Mouse (Mus musculus) cerebellum, adult 2 months (tissue): ENCODE results near the gene Nop16. TPM values are rescaled to one million over a fixed set of nuclear protein-coding genes. Genes with fewer than 3 reads are reported as not detected.

ENCODE experiments used
- DNase-seq, 2 experiments: peaks; one replicate each; pipeline ENCODE4 v3.0.0; 2021
- H3K27ac ChIP-seq: fragments of 200-500 bp; 2 replicates; pipeline ENCODE4 v1.5.1; 2012; ENCODE audit warnings: low read length, control low read depth, inconsistent platforms; ENCODE audit not compliant: insufficient read depth
- H3K27me3 ChIP-seq: fragments of 200-500 bp; 2 replicates; pipeline ENCODE4 v1.6.1; 2012; ENCODE audit warnings: inconsistent platforms, mild to moderate bottlenecking, low read length, moderate library complexity; ENCODE audit not compliant: control insufficient read depth, insufficient read depth
- H3K4me1 ChIP-seq: fragments of 200-500 bp; 2 replicates; pipeline ENCODE4 v1.6.1; 2011; ENCODE audit warnings: low read length; ENCODE audit not compliant: control insufficient read depth, insufficient read depth
- H3K4me3 ChIP-seq: fragments of 200-500 bp; replicated peaks from 2 replicates; pipeline ENCODE3; 2011; ENCODE audit warnings: mild to moderate bottlenecking, low read depth, low read length, control low read depth; ENCODE audit not compliant: insufficient read depth
- CTCF ChIP-seq: fragments of 200-500 bp; IDR thresholded peaks from 2 replicates; pipeline ENCODE4 v1.5.1; 2011; ENCODE audit warnings: low read depth, mild to moderate bottlenecking, control low read depth, low read length, moderate library complexity, borderline replicate concordance; ENCODE audit not compliant: insufficient read depth
- POLR2A ChIP-seq: fragments of 200-500 bp; IDR thresholded peaks from 2 replicates; pipeline ENCODE4 v1.6.1; 2011; ENCODE audit warnings: low read length, control low read depth, borderline replicate concordance; ENCODE audit not compliant: insufficient read depth
- WGBS: fragments of 180-500 bp; shearing (Covaris S2); methylation state at CpG from one replicate; pipeline ENCODE4 v1.1.7; 2018; 5-methylcytosine and 5-hydroxymethylcytosine counted together
- polyA plus RNA-seq: library from polyadenylated mRNA; depleted of rRNA; stranded (reverse); fragments of >200 nt; gene quantifications from 2 replicates; pipeline ENCODE4 v1.2.3, GENCODE M21; 2012

The Nop16 gene
- polyA plus RNA-seq, 1 experiment: 26.4 TPM

GRCm38 (mm10) chr13:54575489-54575888, 14.4 kb downstream of the Nop16 start:
- no peak for DNase-seq
- Histone ChIP-seq H3K4me1 (peaks cover 3% of the 10 kb centered on the region), H3K27me3 (no peaks in the 10 kb centered on the region), H3K4me3 (peak overlapping the region; percentile 73), H3K27ac (no peak overlapping the region)
- no peak for TF ChIP-seq CTCF
- no peak for TF ChIP-seq POLR2A
- 2% methylated on average over 19 of the region's 19 CpGs for WGBS

DNA sequence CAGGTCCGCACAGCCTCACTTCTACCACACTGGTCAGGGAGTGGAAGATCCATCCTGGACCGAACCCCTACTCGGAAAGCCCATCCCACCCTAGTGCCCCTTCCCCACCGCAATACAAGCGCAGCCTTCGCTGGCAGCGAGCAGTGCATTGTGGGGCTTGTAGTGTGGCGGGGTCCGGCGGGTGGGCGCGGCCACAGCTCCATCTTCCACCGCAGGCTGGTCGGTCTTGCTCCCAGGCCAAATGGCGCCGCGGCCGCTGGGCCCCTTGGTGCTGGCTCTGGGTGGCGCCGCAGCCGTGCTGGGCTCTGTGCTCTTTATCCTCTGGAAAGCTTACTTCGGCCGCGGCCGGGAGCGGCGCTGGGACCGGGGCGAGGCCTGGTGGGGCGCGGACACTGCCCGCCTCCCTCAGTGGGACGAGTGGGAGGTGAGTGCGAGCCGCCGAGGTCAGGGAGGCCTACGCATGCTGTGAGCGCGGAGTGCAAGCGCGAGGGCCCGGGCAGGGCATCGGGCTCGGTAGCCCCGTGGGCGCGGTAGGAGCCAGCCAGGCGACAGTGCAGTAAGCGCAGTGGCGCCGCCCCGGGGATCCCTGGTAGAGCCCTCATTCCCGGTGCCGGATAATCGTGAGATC, 14.9 kb downstream of the Nop16 start, which contains the start of gene Arl10:
Gene Arl10, plus strand, starts transcription at position 162 of the 628 bp plus-strand sequence.
- H3K4me1 ChIP-seq: peaks cover 3% of the 10 kb centered on the region
- WGBS: under 1% methylated on average over 55 of the region's 55 CpGs
- H3K27ac ChIP-seq: no peak within 1 kb of the TSS; the same call in 1 of the 2 replicates
- H3K4me3 ChIP-seq: peak within 1 kb of the TSS; percentile 73
- no peaks in the 10 kb centered on the region for H3K27me3 ChIP-seq
- TF ChIP-seq POLR2A: peak; percentile 46; the same call in 1 of the 2 replicates
- TF ChIP-seq CTCF: no peak
- peak; percentile 74 to 78 for DNase-seq

DNA sequence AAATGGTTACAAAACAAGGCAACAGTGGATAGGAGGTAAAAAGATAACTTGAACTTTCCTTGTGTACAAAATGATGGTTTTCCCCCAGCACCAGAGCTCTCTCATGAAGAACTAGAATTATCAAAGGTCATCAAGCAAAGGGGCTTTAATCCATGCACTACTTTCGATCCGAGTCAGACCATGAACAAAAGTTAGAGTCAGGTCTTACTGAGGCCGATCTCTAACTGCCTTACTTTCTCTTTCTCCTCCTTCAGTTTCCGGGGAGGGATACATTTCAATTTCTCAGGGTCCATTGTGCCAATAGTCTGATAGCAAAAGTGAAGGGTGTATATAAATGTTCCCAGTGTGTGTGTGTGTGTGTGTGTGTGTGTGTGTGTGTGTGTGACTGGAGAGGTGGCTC, 17.3 kb downstream of the Nop16 start:
- Histone ChIP-seq H3K27me3 (no peaks in the 10 kb centered on the region), H3K4me3 (no peak overlapping the region), H3K27ac (no peak overlapping the region), H3K4me1 (no peaks in the 10 kb centered on the region; the same call in 1 of the 2 replicates)
- DNase-seq: no peak
- 87% methylated on average over 4 of the region's 4 CpGs for WGBS
- TF ChIP-seq CTCF (no peak), POLR2A (no peak)

- no peak for DNase-seq
- Histone ChIP-seq H3K27me3 (no peaks in the 10 kb centered on the region), H3K4me1 (no peaks in the 10 kb centered on the region; the same call in 1 of the 2 replicates), H3K4me3 (no peak overlapping the region), H3K27ac (no peak overlapping the region)
- TF ChIP-seq POLR2A: no peak
- TF ChIP-seq CTCF: no peak
- 32% methylated on average over 2 of the region's 2 CpGs for WGBS
These were observed 18.3 kb downstream of the Nop16 start for GRCm38 (mm10) chr13:54571637-54572036.

DNA sequence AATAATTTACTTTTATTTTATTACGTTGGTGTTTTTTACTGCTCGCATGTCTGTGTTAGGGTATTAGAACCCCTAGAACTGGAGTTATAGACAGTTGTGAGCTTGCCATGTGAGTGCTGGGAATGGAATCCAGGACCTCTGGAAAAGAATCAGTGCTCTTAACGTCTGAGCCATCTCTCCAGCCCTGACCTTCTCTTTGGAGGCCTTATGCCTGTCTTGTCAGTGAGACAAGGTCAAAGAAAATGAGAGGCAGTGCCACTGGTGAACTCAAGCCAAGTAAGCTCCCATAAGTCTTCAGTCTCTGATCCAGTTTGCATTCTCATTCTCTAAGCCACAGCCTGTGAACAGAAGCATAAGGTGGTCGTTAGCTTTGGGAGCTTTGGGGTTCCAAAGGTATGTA, 19.2 kb downstream of the Nop16 start:
- TF ChIP-seq POLR2A (no peak), CTCF (no peak)
- 73% methylated on average over 4 of the region's 4 CpGs for WGBS
- Histone ChIP-seq H3K27me3 (no peaks in the 10 kb centered on the region), H3K4me1 (no peaks in the 10 kb centered on the region; the same call in 1 of the 2 replicates), H3K27ac (no peak overlapping the region), H3K4me3 (no peak overlapping the region)
- no peak for DNase-seq

DNA sequence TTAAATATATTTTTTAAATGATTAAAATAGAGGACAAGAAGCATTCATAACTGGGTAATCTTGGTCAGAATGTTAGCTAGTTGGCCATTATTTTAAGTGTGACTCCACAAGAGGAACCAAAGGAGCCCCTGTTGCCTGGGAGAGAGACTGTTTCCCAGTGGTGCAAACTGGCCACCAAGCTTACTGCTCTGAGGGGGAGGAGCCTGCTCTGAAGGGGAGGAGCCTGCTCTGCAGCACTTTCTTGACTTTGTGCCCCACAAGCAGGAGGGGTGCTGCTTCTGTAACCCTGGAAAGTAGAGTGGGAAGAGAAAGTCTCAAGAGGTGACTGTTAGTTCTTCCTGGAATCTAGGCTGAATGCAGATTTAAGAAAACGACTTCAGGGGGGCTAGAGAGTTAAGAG, 20.6 kb downstream of the Nop16 start:
- TF ChIP-seq CTCF (no peak), POLR2A (no peak)
- Histone ChIP-seq H3K4me3 (no peak overlapping the region), H3K4me1 (no peaks in the 10 kb centered on the region), H3K27ac (no peak overlapping the region), H3K27me3 (no peaks in the 10 kb centered on the region)
- 27% methylated on average over 1 of the region's 1 CpGs for WGBS
- no peak for DNase-seq

DNA sequence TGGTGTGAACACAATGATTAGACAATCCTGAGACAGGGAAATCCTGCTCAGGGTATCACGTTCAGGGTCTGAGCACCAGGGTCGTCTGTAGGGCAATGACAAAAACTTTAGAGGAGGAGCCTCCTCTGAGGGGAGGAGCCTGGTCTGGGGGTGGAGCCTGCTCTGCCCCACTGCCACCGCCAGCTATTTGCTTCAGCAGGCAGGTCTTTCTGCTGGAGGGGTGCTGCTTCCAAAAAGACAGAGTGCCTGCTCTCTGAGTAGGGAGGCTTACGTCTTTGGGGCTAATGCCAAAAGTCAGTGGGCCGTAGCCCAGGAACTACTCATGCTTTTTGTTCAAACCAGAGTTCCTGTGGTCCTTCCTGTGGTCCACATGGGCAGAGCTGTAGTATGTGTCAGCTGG, 21.5 kb downstream of the Nop16 start:
- no peak for TF ChIP-seq CTCF
- H3K4me1 ChIP-seq: no peaks in the 10 kb centered on the region; the same call in 1 of the 2 replicates
- H3K27me3 ChIP-seq: no peaks in the 10 kb centered on the region
- H3K4me3 ChIP-seq: no peak overlapping the region
- H3K27ac ChIP-seq: no peak overlapping the region
- 35% methylated on average over 5 of the region's 5 CpGs for WGBS
- DNase-seq: no peak

GRCm38 (mm10) chr13:54565594-54566345, 24.1 kb downstream of the Nop16 start:
- peak; percentile 63 to 67 for DNase-seq
- Histone ChIP-seq H3K27me3 (no peaks in the 10 kb centered on the region), H3K4me1 (peaks cover 16% of the 10 kb centered on the region), H3K27ac (peak overlapping the region; percentile 40; the same call in 1 of the 2 replicates), H3K4me3 (peak overlapping the region; percentile 98)
- TF ChIP-seq POLR2A (no peak), CTCF (peak; percentile 53; the same call in 1 of the 2 replicates)
- 38% methylated on average over 8 of the region's 8 CpGs for WGBS
